Mouse (Mus musculus) MEL (cell line): ENCODE results near the gene Prkch.

Experiments used
- CTCF ChIP-seq, 3 experiments: IDR thresholded peaks in 2 of 3; conservative IDR thresholded peaks in 1 of 3; 2 replicates each; pipeline ENCODE4 v1.5.1; 2011 to 2012; ENCODE audit warnings: low read length in 3 of 3, low read depth in 2 of 3, mild to moderate bottlenecking in 2 of 3, improper control_type of control experiment in 1 of 3, inconsistent platforms in 1 of 3, mixed read lengths in 1 of 3, moderate library complexity in 1 of 3; ENCODE audit not compliant: control insufficient read depth in 1 of 3, insufficient read depth in 1 of 3, poor library complexity in 1 of 3, severe bottlenecking in 1 of 3
- ETS1 ChIP-seq: IDR thresholded peaks from 2 replicates; pipeline ENCODE4 v1.6.1; 2012; ENCODE audit warnings: low read depth, mild to moderate bottlenecking, inconsistent platforms, low read length, improper control_type of control experiment, moderate library complexity
- GATA1 ChIP-seq: IDR thresholded peaks from 2 replicates; pipeline ENCODE4 v1.6.1; 2011; ENCODE audit warnings: low read depth, low read length, improper control_type of control experiment
- MEF2A ChIP-seq: IDR thresholded peaks from 2 replicates; pipeline ENCODE4 v1.6.1; 2014; ENCODE audit warnings: low read depth, mild to moderate bottlenecking, inconsistent platforms, low read length, improper control_type of control experiment; ENCODE audit not compliant: poor library complexity, insufficient replicate concordance, severe bottlenecking; ENCODE audit errors: extremely low read depth
- POLR2A ChIP-seq, 2 experiments: IDR thresholded peaks; 2 replicates each; pipeline ENCODE4 v1.6.1; 2011 to 2012; ENCODE audit warnings: low read length in 2 of 2, mild to moderate bottlenecking in 2 of 2, control low read depth in 1 of 2, improper control_type of control experiment in 1 of 2, low read depth in 1 of 2, moderate library complexity in 1 of 2; ENCODE audit not compliant: control insufficient read depth in 1 of 2, insufficient read depth in 1 of 2, poor library complexity in 1 of 2
- POLR2AphosphoS5 ChIP-seq: IDR thresholded peaks from 2 replicates; pipeline ENCODE4 v1.6.1; 2012; ENCODE audit warnings: low read depth, borderline replicate concordance, mild to moderate bottlenecking, inconsistent platforms, low read length, moderate library complexity, mixed read lengths
- SIN3A ChIP-seq: IDR thresholded peaks from 2 replicates; pipeline ENCODE4 v1.6.1; 2012; ENCODE audit warnings: low read length, improper control_type of control experiment, inconsistent platforms
- TBP ChIP-seq: IDR thresholded peaks from 2 replicates; pipeline ENCODE4 v1.8.0; 2011; ENCODE audit warnings: low read depth, low read length, improper control_type of control experiment
- USF1 ChIP-seq: IDR thresholded peaks from 2 replicates; pipeline ENCODE4 v1.6.1; 2014; ENCODE audit warnings: low read depth, mild to moderate bottlenecking, inconsistent platforms, low read length, improper control_type of control experiment, moderate library complexity

DNA sequence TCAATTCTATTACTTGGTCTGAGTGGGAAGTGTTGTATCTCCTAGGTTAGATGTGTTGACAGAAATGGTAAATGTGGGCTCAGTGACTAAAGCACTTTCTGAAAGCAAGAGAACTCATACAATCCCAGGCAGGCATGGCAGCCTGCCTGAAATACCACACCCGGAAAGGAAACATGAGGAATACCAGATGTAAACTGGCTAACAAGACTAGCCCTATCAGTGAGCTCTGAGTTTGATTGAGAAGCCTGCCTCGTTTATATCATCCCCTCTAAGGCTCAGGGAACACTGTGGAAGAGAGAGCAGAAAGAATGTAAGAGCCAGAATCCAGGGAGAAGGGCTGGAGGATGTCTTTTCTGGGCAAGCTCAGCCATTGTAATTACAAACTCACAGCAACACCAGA lies 45.4 kb upstream of the Prkch start:
- TF ChIP-seq USF1 (no peak), POLR2AphosphoS5 (no peak), GATA1 (no peak), MEF2A (no peak), ETS1 (no peak), POLR2A (IDR thresholded peaks at IDR 0.05; ENCODE audit: control insufficient read depth in 1 of 2, insufficient read depth in 1 of 2, low read depth in 1 of 2, low read length in 2 of 2, poor library complexity in 1 of 2) (no peak), SIN3A (no peak), CTCF (IDR thresholded peaks at IDR 0.05 in 2 of 3, conservative IDR thresholded peaks at IDR 0.05 in 1 of 3; ENCODE audit: control insufficient read depth in 1 of 3, insufficient read depth in 1 of 3, low read depth in 2 of 3, low read length in 3 of 3, poor library complexity in 1 of 3, severe bottlenecking in 1 of 3) (no peak), TBP (no peak)
